Mouse (Mus musculus): ENCODE measurements around the gene Crip2. TPM values are rescaled to one million over a fixed set of nuclear protein-coding genes. Genes with fewer than 3 reads are reported as not detected.
A peak's percentile ranks its signal among the peaks of the same experiment; 100 is the strongest.

The Crip2 gene
- polyA plus RNA-seq, 1 experiment: 1,334 TPM

DNA sequence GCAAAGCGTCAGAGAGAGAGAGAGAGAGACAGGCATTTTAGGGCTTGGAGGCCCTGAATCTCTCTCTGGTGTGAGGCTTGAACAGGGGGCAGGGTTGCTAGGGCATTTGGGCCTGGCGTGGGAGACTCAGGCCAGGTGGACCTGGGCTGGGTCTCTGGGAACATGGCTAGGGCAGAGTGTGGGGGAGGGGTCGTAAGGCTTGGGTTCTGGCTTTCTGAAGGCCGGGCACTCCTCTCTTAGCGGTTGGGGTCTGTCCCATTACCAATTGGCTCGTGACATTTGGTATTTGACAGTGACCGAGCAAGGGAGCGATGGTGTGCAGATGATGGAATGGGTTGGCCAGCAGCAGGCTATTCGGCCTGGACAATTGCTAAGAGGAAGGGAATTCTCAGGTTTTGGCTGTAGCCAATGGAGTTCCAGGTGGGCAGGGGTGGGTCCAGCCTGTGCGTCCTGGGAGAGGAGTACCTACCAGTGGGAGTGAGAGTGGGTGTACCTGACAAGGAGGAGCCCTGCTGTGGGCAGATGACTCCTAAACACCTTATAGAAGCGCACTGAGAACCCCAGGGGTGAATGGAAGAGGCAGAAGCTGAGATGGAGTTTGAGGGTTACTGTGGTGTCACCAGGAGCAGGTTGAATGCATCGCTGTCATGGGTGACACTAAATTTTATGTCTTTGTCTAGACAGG lies 46.4 kb downstream of the Crip2 start:
- TF ChIP-seq CTCF (IDR thresholded peaks at IDR 0.05; ENCODE audit: insufficient read depth, low read length) (no peak), POLR2A (IDR thresholded peaks at IDR 0.05; ENCODE audit: borderline replicate concordance, extremely low read depth, low read depth, low read length) (no peak)
- WGBS: 44% methylated on average over 12 of the region's 12 CpGs
- peaks cover 3% of the 10 kb centered on the region; the same call in 1 of the 2 replicates for H3K4me1 ChIP-seq (ENCODE audit: control insufficient read depth, insufficient read depth, low read length)
- DNase-seq: no peak
- no peak overlapping the region for H3K4me3 ChIP-seq (replicated peaks; ENCODE audit: extremely low read depth, low read depth, low read length)

DNA sequence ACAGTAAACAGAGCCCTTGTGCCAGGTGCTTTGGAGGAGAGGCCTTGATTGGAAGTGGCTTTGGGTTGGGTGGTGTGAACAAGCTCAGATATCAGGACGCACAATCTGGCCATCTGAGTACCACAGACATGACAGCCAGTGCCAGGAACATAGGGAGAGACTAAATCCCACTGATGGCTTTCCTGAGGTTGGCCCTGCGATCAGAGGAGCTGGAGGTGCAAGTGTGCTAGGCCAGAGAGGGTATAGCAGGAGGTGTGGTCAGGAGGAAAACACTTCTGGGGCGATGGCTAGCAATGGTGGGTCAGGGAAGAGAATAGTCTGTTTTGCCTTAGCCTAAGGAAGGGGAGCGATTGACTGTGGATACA lies 47.0 kb downstream of the Crip2 start:
- TF ChIP-seq POLR2A (IDR thresholded peaks at IDR 0.05; ENCODE audit: borderline replicate concordance, extremely low read depth, low read depth, low read length) (no peak), CTCF (IDR thresholded peaks at IDR 0.05; ENCODE audit: insufficient read depth, low read length) (no peak)
- DNase-seq: no peak
- peaks cover 3% of the 10 kb centered on the region; the same call in 1 of the 2 replicates for H3K4me1 ChIP-seq (ENCODE audit: control insufficient read depth, insufficient read depth, low read length)
- no peak overlapping the region for H3K4me3 ChIP-seq (replicated peaks; ENCODE audit: extremely low read depth, low read depth, low read length)
- WGBS: 65% methylated on average over 4 of the region's 4 CpGs

DNA sequence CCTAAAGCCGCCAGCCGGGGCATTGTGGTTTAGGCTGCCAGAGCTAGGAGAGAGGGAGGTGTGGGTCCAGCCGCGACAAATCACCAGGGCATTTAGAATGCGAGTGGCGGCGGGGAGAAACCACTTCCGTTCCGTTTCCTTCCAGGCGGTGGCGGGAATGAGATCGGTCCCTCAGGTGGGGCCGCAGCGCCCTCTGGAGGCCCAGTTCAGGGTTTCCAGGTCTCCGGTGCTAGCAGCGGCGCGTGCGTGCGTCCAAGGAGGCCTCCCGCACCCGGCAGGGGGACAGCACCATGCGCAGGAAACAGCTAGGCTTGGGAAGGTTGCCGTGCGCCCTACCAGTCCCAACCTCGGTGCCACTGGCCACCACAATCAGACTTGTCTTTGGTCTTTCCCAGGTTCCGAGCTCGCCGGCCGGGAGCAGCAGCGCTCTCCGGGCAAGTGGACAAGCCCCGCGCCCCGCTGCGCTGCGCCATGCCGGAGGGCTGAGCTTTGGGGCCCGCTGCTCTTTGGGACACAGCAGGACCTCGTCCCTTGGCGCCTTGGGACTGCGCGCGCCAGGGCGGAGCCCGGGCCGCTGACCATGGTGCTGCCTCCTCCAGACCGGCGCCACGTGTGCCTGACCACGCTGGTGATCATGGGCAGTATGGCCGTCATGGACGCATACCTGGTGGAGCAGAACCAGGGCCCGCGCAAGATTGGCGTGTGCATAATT lies 47.7 kb downstream of the Crip2 start:
- WGBS: 5% methylated on average over 56 of the region's 56 CpGs
- DNase-seq: peak; percentile 68
- Histone ChIP-seq H3K4me3 (replicated peaks; ENCODE audit: extremely low read depth, low read depth, low read length) (peak overlapping the region; percentile 10), H3K4me1 (ENCODE audit: control insufficient read depth, insufficient read depth, low read length) (peaks cover 3% of the 10 kb centered on the region; the same call in 1 of the 2 replicates)
- TF ChIP-seq POLR2A (IDR thresholded peaks at IDR 0.05; ENCODE audit: borderline replicate concordance, extremely low read depth, low read depth, low read length): no peak
- peak; percentile 25; the same call in 1 of the 2 replicates for TF ChIP-seq CTCF (IDR thresholded peaks at IDR 0.05; ENCODE audit: insufficient read depth, low read length)

DNA sequence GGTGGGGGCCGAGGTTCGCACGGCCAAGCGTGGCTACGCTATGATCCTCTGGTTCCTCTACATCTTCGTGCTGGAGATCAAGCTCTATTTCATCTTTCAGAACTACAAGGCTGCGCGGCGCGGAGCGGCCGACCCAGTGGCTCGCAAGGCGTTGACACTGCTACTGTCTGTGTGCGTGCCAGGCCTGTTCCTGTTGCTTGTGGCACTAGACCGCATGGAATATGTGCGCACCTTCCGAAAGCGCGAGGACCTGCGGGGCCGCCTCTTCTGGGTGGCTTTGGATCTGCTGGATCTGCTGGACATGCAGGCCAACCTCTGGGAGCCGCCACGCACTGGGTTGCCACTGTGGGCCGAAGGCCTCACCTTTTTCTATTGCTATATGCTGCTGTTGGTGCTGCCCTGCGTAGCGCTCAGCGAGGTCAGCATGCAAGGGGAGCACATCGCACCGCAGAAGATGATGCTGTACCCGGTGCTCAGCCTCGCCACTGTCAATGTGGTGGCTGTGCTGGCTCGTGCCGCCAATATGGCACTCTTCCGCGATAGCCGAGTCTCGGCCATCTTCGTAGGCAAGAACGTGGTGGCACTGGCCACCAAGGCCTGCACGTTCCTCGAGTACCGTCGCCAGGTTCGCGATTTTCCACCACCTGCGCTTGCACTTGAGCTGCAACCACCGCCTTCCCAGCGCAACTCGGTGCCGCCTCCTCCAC lies 48.5 kb downstream of the Crip2 start:
- DNase-seq: no peak
- TF ChIP-seq POLR2A (IDR thresholded peaks at IDR 0.05; ENCODE audit: borderline replicate concordance, extremely low read depth, low read depth, low read length) (no peak), CTCF (IDR thresholded peaks at IDR 0.05; ENCODE audit: insufficient read depth, low read length) (no peak)
- Histone ChIP-seq H3K4me1 (ENCODE audit: control insufficient read depth, insufficient read depth, low read length) (peaks cover 3% of the 10 kb centered on the region; the same call in 1 of the 2 replicates), H3K4me3 (replicated peaks; ENCODE audit: extremely low read depth, low read depth, low read length) (no peak overlapping the region)
- WGBS: 87% methylated on average over 51 of the region's 51 CpGs

DNA sequence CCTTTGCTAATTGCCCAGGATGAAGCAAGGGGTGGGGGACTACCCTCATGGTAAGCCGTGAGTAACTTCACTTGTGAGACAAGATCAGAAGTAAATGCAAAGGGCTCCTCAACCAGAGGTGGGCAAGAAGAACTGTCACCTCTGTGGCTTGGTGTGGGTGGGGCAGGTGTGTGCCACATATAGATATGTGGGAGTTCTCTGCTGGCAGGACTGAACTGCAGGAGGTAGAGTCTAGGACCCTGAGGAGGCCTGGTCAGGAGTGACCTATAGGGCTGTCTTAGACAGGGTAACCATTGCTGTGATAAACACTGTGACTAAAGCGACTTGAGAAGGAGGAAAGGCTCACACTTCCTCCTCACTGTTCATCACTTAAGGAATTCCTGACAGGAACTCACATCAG lies 53.4 kb downstream of the Crip2 start:
- WGBS: 42% methylated on average over 2 of the region's 2 CpGs
- TF ChIP-seq POLR2A (IDR thresholded peaks at IDR 0.05; ENCODE audit: borderline replicate concordance, extremely low read depth, low read depth, low read length) (no peak), CTCF (IDR thresholded peaks at IDR 0.05; ENCODE audit: insufficient read depth, low read length) (no peak)
- DNase-seq: no peak

More for the DNA sequence above, 53.4 kb downstream of the Crip2 start:
- Histone ChIP-seq H3K4me1 (ENCODE audit: control insufficient read depth, insufficient read depth, low read length) (no peaks in the 10 kb centered on the region), H3K4me3 (replicated peaks; ENCODE audit: extremely low read depth, low read depth, low read length) (no peak overlapping the region)

Other genes with a start within 250 kb of the Crip2 start
- 54.0 and 62.8 TPM in 2 replicates for gene Jag2, start 210.5 kb upstream of the Crip2 start, polyA plus RNA-seq (2012; rRNA removed)
- 43.4 and 47.4 TPM in 2 replicates for gene Nudt14, start 198.1 kb upstream of the Crip2 start, polyA plus RNA-seq (2012; rRNA removed)
- gene Btbd6, start 163.8 kb upstream of the Crip2 start, polyA plus RNA-seq (2012; rRNA removed): 48.4 and 72.3 TPM in 2 replicates
- 83.3 and 131 TPM in 2 replicates for gene Brf1, start 139.5 kb upstream of the Crip2 start, polyA plus RNA-seq (2012; rRNA removed)
- 51.8 and 54.8 TPM in 2 replicates for gene Pacs2, start 125.7 kb upstream of the Crip2 start, polyA plus RNA-seq (2012; rRNA removed)
- 0.24 and 0.31 TPM in 2 replicates for gene Tex22, start 65.7 kb upstream of the Crip2 start, polyA plus RNA-seq (2012; rRNA removed)
- gene Mta1, start 42.0 kb upstream of the Crip2 start, polyA plus RNA-seq (2012; rRNA removed): 77.4 and 85.3 TPM in 2 replicates
- 746 and 1,492 TPM in 2 replicates for gene Crip1, start 6.1 kb downstream of the Crip2 start, polyA plus RNA-seq (2012; rRNA removed)
- gene Tedc1, start 16.2 kb downstream of the Crip2 start, polyA plus RNA-seq (2012; rRNA removed): 2.9 and 4.2 TPM in 2 replicates
- 0.52 and 0.60 TPM in 2 replicates for gene Tmem121, start 45.7 kb downstream of the Crip2 start, polyA plus RNA-seq (2012; rRNA removed)